11 mouse cellular contexts compared by ENCODE assay signal in the genomic region with DNA sequence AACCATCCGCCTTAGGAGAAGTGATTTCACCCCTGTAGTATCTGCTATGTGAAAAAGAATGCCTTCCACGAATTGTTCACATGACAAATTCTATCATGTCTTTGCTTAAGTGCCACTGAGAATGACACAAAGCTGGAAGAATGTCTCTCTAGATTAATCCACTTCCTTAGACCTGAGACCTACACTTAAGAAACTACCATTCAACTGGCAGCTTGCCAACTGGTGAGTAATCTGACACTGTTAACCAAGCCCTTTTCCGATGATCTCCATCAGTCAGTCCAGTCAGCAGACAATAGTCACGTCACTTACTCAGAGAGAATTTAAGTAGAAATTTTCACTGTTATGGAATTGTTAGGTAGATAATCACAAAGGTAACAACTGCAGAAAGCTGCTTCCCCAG.
DNase-seq lines count a peak whose midpoint lies in the region.
"Had no signal": no experiment of that assay in that cellular context is flagged by ENCODE, and none has a peak within 500 bp of the region (broad histone marks: within the 10 kb centered on the region; RNA-seq: fewer than 3 reads in every experiment).

No protein-coding gene starts in this region.

- DNase-seq in embryo, embryonic 11 days = peak; percentile 20
- DNase-seq in embryo, embryonic 10.5 days (ENCODE audit: low spot score) = no peak
- DNase-seq in heart, postnatal 4 days = peak; percentile 46
- DNase-seq in heart, adult 18-20 months = no peak
- DNase-seq in retina, postnatal 1 day = peak; percentile 54
- DNase-seq in retina, embryonic 14.5 days (ENCODE audit: low spot score) = no peak
- DNase-seq in adipocyte (ENCODE audit: low spot score) = peak; percentile 5
- DNase-seq in spleen, postnatal 10 days (ENCODE audit: low spot score in 2 of 2) = no peak
- DNase-seq: cerebellum, adult 8-10 months; kidney, adult 9 months; thymus, postnatal 36 days had no signal

Comparison
In these comparisons a context has a peak if more than half of its experiments do, and no peak if none do; other contexts are left out.
1. DNase-seq: peak in embryo, embryonic 11 days (single experiment), heart, postnatal 4 days (single experiment), retina, postnatal 1 day (single experiment) and adipocyte (single experiment); none in embryo, embryonic 10.5 days (single experiment), heart, adult 18-20 months (0 of 2), retina, embryonic 14.5 days (single experiment) and spleen, postnatal 10 days (0 of 2).